Mouse (Mus musculus) liver, embryonic 11.5 days (tissue): Measurements from ENCODE around the gene 6030408B16Rik. TPM values are rescaled to one million over a fixed set of nuclear protein-coding genes. Genes with fewer than 3 reads are reported as not detected.

Experiments used
- ATAC-seq: fragments of 200-750 bp; cut with Nextera tagmentation; replicated peaks from 2 replicates; pipeline ENCODE4 v1.8.0; 2017; ENCODE audit warnings: moderate number of reproducible peaks, mild to moderate bottlenecking, moderate TSS enrichment, moderate library complexity; ENCODE audit not compliant: low FRiP score
- DNase-seq: peaks from one replicate; pipeline ENCODE4 v3.0.0-alpha.2; 2017; ENCODE audit warnings: low spot score
- H3K27ac ChIP-seq: fragments of 300-500 bp; sonication (generic); 2 replicates; pipeline ENCODE4 v1.5.1; 2014; ENCODE audit warnings: mild to moderate bottlenecking, low read depth, low read length, control low read depth
- H3K27me3 ChIP-seq: fragments of 300-500 bp; sonication (generic); replicated peaks from 2 replicates; pipeline ENCODE4 v1.6.1; 2014; ENCODE audit warnings: low read length, mixed read lengths; ENCODE audit not compliant: control insufficient read depth, insufficient read depth
- H3K36me3 ChIP-seq: fragments of 300-500 bp; sonication (generic); 2 replicates; pipeline ENCODE4 v1.6.1; 2014; ENCODE audit warnings: mild to moderate bottlenecking, low read length, moderate library complexity, mixed read lengths; ENCODE audit not compliant: control insufficient read depth, insufficient read depth
- H3K4me1 ChIP-seq: fragments of 300-500 bp; sonication (generic); replicated peaks from 2 replicates; pipeline ENCODE4 v1.6.1; 2014; ENCODE audit warnings: low read length, mixed read lengths; ENCODE audit not compliant: control insufficient read depth, insufficient read depth
- H3K4me2 ChIP-seq: fragments of 300-500 bp; sonication (generic); 2 replicates; pipeline ENCODE4 v1.6.1; 2014; ENCODE audit warnings: mild to moderate bottlenecking, control low read depth, moderate library complexity
- H3K4me3 ChIP-seq: fragments of 300-500 bp; sonication (generic); 2 replicates; pipeline ENCODE4 v1.5.1; 2014; ENCODE audit warnings: low read depth, low read length, control low read depth
- H3K9ac ChIP-seq: fragments of 300-500 bp; sonication (generic); 2 replicates; pipeline ENCODE4 v1.6.1; 2014; ENCODE audit warnings: low read depth, low read length, control low read depth
- H3K9me3 ChIP-seq: fragments of 300-500 bp; sonication (generic); 2 replicates; pipeline ENCODE4 v1.6.1; 2016; ENCODE audit warnings: low read length, inconsistent platforms, mixed read lengths; ENCODE audit not compliant: control insufficient read depth
- WGBS: fragments of 180-500 bp; shearing (Covaris S2); extraction: QIAGEN DNeasy Blood & Tissue Kit; methylation state at CpG from one replicate; pipeline ENCODE4 v1.1.7; 2014; 5-methylcytosine and 5-hydroxymethylcytosine counted together
- polyA plus RNA-seq: library from polyadenylated mRNA; unstranded; fragments of >200 nt; fragmentation: Nextera tagmentation; extraction: Ambion mirVana; gene quantifications from 2 replicates; pipeline ENCODE4 v1.2.1, GENCODE M21; 2014

6030408B16Rik gene
- polyA plus RNA-seq, 1 experiment from 2014 or later, result 0.58 TPM

- Histone ChIP-seq H3K4me3 (peak overlapping the region; percentile 63), H3K9ac (peak overlapping the region; percentile 58; the same call in 1 of the 2 replicates), H3K27me3 (peaks cover 10% of the 10 kb centered on the region), H3K4me1 (0 out of 2 replicates have a peak, but pooled peaks cover 4% of the 10 kb centered on the region), H3K4me2 (peak overlapping the region; percentile 82), H3K9me3 (no peaks in the 10 kb centered on the region), H3K36me3 (no peaks in the 10 kb centered on the region), H3K27ac (no peak overlapping the region)
- ATAC-seq (no peak), DNase-seq (no peak)
- whole genome bisulfite sequencing, result 39% methylated on average over 3 of the region's 3 CpGs
These were observed 39.5 kb upstream of the 6030408B16Rik start for GRCm38 (mm10) chr15:101253563-101253885.

- H3K9me3 ChIP-seq, result no peaks in the 10 kb centered on the region
- H3K9ac ChIP-seq, result peak within 1 kb of the TSS; percentile 58
- DNase-seq (peak; percentile 56), ATAC-seq (peak; percentile 56)
- H3K27me3 ChIP-seq, result peaks cover 10% of the 10 kb centered on the region
- WGBS, result 1% methylated on average over 67 of the region's 82 CpGs
- H3K4me2 ChIP-seq, result peak within 1 kb of the TSS; percentile 82
- H3K36me3 ChIP-seq, result no peaks in the 10 kb centered on the region
- H3K4me3 ChIP-seq, result peak within 1 kb of the TSS; percentile 63
- H3K27ac ChIP-seq, result no peak within 1 kb of the TSS; the same call in 1 of the 2 replicates
- 0 out of 2 replicates have a peak, but pooled peaks cover 4% of the 10 kb centered on the region for H3K4me1 ChIP-seq
These were observed 38.9 kb upstream of the 6030408B16Rik start, which contains the start of gene Nr4a1 for GRCm38 (mm10) chr15:101253886-101254795. Gene Nr4a1, plus strand, starts transcription at chr15:101254269.

- peaks cover 10% of the 10 kb centered on the region for H3K27me3 ChIP-seq
- ATAC-seq, result no peak
- peaks cover 14% of the 10 kb centered on the region for H3K4me1 ChIP-seq
These were observed 37.1 kb upstream of the 6030408B16Rik start for GRCm38 (mm10) chr15:101255842-101256462.

DNA sequence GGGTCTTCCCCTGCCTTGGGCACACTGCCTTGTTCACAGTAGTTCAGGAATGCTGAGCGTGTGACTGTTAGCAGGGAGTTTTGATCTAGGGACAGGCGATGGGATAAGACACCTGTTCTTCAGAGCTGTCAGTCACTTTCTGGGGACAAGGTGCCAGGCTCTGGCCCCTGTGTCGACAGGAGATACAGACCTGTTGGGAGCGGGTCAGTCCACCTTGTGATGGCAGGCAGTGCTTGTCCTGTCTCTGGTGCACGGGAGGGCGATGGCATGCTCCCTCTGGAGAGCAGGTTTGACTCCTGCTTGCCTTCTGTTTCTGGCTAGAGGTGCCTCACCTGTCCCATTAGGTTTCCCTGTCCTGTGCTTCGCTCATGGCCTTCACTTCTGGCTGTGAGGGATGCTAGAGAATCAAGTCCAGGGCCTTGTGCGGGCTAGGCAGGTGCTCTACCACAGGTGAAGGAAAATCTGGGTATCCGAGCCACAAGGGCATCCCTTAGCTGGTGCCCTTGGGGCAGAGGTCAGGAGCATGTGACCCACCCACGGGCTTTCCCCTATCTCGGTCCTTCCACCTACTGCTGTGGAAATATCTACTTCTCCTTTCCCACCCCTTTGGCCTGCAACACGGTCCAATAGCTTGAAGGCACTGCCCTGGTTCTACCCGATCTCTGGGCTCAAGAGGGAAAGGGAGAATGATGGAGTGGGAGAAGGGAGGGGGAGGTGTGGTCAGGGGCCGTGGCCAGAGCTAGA, 36.4 kb upstream of the 6030408B16Rik start:
- Histone ChIP-seq H3K4me1 (peaks cover 20% of the 10 kb centered on the region), H3K9me3 (no peaks in the 10 kb centered on the region), H3K27me3 (peaks cover 10% of the 10 kb centered on the region), H3K9ac (no peak overlapping the region), H3K4me2 (no peak overlapping the region), H3K27ac (no peak overlapping the region), H3K4me3 (no peak overlapping the region), H3K36me3 (no peaks in the 10 kb centered on the region)
- ATAC-seq, result no peak
- 69% methylated on average over 14 of the region's 14 CpGs for WGBS
- no peak for DNase-seq

More at GRCm38 (mm10) chr15:101255842-101256462, 37.1 kb upstream of the 6030408B16Rik start:
- Histone ChIP-seq H3K4me2 (no peak overlapping the region), H3K36me3 (no peaks in the 10 kb centered on the region), H3K4me3 (no peak overlapping the region), H3K9me3 (no peaks in the 10 kb centered on the region), H3K9ac (no peak overlapping the region), H3K27ac (no peak overlapping the region)
- WGBS, result 81% methylated on average over 7 of the region's 7 CpGs
- no peak for DNase-seq

- Histone ChIP-seq H3K9me3 (no peaks in the 10 kb centered on the region), H3K4me2 (no peak overlapping the region), H3K36me3 (no peaks in the 10 kb centered on the region), H3K4me1 (peaks cover 31% of the 10 kb centered on the region), H3K27ac (no peak overlapping the region), H3K27me3 (peaks cover 11% of the 10 kb centered on the region), H3K9ac (no peak overlapping the region), H3K4me3 (no peak overlapping the region)
- WGBS, result 74% methylated on average over 11 of the region's 11 CpGs
- ATAC-seq, result no peak
- no peak for DNase-seq
These were observed 34.6 kb upstream of the 6030408B16Rik start for GRCm38 (mm10) chr15:101258420-101258819.

DNA sequence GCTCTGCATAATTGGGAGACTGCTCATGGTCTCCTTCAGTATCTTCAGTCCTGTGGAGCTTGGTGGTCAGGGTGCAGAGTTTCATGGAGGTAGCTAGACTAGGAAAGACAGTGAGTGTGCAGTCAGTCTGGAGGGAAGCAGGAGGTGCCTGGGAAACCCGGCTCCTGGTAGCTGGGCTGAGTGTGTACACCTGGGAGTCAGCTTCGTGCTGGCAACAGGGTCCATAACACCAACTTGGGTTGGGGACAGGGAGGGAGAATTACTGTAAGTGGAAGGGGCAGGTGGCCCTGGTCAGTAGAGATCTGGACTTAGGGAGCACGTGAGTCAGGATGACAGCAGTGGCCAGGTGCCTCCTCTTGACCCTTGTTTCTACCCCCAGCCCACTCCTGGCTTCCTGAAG, 33.1 kb upstream of the 6030408B16Rik start:
- H3K4me2 ChIP-seq, result no peak overlapping the region
- DNase-seq (no peak), ATAC-seq (no peak)
- H3K4me1 ChIP-seq, result peaks cover 26% of the 10 kb centered on the region
- H3K9ac ChIP-seq, result no peak overlapping the region
- no peak overlapping the region for H3K27ac ChIP-seq
- 82% methylated on average over 3 of the region's 3 CpGs for WGBS
- no peaks in the 10 kb centered on the region for H3K36me3 ChIP-seq
- H3K9me3 ChIP-seq, result no peaks in the 10 kb centered on the region
- H3K4me3 ChIP-seq, result no peak overlapping the region
- peaks cover 9% of the 10 kb centered on the region for H3K27me3 ChIP-seq

DNA sequence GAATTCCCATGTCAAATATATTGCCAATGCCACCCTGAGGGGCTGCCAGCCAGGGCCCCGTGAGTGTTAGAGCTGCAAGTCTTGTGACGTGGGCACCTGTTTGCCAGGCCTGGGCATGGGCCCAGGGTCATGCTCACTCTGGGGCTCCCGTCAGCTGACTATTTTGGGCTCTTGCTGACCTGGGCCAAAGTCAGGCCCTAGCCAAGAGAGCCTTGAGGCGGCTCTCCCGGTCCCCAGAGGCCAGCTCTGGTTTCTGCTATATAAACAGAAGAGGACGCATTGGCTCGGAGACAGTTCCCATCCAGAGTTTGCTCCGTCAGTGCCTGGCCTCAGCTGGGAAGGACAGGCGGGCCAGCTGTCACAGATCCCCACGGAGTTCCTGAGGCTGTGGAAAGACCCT, 32.6 kb upstream of the 6030408B16Rik start:
- WGBS, result 66% methylated on average over 10 of the region's 10 CpGs
- H3K9me3 ChIP-seq, result no peaks in the 10 kb centered on the region
- H3K27ac ChIP-seq, result no peak overlapping the region
- no peak for ATAC-seq
- DNase-seq, result no peak
- no peak overlapping the region for H3K4me2 ChIP-seq
- no peak overlapping the region for H3K9ac ChIP-seq
- peaks cover 8% of the 10 kb centered on the region for H3K27me3 ChIP-seq
- H3K36me3 ChIP-seq, result no peaks in the 10 kb centered on the region
- H3K4me1 ChIP-seq, result peaks cover 26% of the 10 kb centered on the region
- H3K4me3 ChIP-seq, result no peak overlapping the region

- ATAC-seq (0 out of 2 replicates have a peak, but pooled peaks have one; percentile 46), DNase-seq (no peak)
- 31% methylated on average over 13 of the region's 13 CpGs for WGBS
- Histone ChIP-seq H3K4me1 (peaks cover 28% of the 10 kb centered on the region), H3K9me3 (no peaks in the 10 kb centered on the region), H3K36me3 (no peaks in the 10 kb centered on the region), H3K4me3 (no peak overlapping the region), H3K4me2 (peak overlapping the region; percentile 48), H3K27ac (peak overlapping the region; percentile 77), H3K27me3 (peaks cover 14% of the 10 kb centered on the region), H3K9ac (peak overlapping the region; percentile 41; the same call in 1 of the 2 replicates)
These were observed 32.0 kb upstream of the 6030408B16Rik start for GRCm38 (mm10) chr15:101260874-101261622.
